Mouse (Mus musculus): ENCODE measurements around the gene Ibsp. TPM values are rescaled to one million over a fixed set of nuclear protein-coding genes. Genes with fewer than 3 reads are reported as not detected.

The Ibsp gene
- polyA plus RNA-seq, 1 experiment from 2014 or later = not detected

DNA sequence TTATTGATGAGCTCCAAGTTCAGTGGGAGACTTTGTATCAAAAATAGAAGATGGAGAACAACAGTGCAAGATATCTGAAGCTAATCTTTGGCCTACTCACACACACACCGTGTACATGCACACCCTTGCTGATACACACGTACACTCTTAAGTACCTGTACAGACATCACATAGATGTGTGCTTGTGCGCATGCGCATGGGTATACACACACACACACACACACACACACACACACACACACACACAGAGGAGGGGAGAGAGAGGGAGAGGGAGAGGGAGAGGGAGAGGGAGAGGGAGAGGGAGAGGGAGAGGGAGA is 41.5 kb downstream of the Ibsp start:
- Histone ChIP-seq H3K27ac (replicated peaks) (no peak overlapping the region), H3K9ac (no peak overlapping the region), H3K4me2 (no peak overlapping the region), H3K36me3 (replicated peaks) (no peaks in the 10 kb centered on the region), H3K27me3 (no peaks in the 10 kb centered on the region), H3K9me3 (replicated peaks) (no peaks in the 10 kb centered on the region), H3K4me3 (replicated peaks) (no peak overlapping the region), H3K4me1 (replicated peaks) (no peaks in the 10 kb centered on the region)
- no peak for ATAC-seq (ENCODE audit: insufficient read depth)
- 76% methylated on average over 4 of the region's 4 CpGs for WGBS (ENCODE audit: insufficient replicate concordance)

DNA sequence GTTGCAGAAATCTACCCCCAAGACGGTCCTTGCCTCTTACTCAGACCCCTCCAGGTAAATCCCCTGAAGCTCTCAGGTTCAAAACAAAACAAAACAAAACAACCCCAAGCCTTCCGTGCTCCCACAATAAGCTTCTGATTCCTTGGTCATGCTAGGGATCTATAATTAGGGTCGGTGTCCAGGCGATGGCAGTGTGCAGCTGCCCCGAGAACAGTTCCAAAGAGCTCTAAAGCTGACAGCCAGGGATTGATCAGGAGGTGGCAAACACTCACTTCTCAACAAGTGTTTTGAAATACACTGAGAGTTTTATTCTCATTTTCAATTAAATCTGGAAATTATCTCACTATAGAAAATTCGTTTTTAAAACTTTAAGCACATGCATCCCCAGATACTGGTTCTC is 43.9 kb downstream of the Ibsp start:
- no peaks in the 10 kb centered on the region for H3K27me3 ChIP-seq
- H3K9ac ChIP-seq = no peak overlapping the region
- H3K36me3 ChIP-seq (replicated peaks) = no peaks in the 10 kb centered on the region
- no peaks in the 10 kb centered on the region for H3K4me1 ChIP-seq (replicated peaks)
- WGBS (ENCODE audit: insufficient replicate concordance) = 40% methylated on average over 6 of the region's 6 CpGs
- H3K9me3 ChIP-seq (replicated peaks) = no peaks in the 10 kb centered on the region
- ATAC-seq (ENCODE audit: insufficient read depth) = no peak
- H3K27ac ChIP-seq (replicated peaks) = no peak overlapping the region
- no peak overlapping the region for H3K4me3 ChIP-seq (replicated peaks)
- no peak overlapping the region for H3K4me2 ChIP-seq

DNA sequence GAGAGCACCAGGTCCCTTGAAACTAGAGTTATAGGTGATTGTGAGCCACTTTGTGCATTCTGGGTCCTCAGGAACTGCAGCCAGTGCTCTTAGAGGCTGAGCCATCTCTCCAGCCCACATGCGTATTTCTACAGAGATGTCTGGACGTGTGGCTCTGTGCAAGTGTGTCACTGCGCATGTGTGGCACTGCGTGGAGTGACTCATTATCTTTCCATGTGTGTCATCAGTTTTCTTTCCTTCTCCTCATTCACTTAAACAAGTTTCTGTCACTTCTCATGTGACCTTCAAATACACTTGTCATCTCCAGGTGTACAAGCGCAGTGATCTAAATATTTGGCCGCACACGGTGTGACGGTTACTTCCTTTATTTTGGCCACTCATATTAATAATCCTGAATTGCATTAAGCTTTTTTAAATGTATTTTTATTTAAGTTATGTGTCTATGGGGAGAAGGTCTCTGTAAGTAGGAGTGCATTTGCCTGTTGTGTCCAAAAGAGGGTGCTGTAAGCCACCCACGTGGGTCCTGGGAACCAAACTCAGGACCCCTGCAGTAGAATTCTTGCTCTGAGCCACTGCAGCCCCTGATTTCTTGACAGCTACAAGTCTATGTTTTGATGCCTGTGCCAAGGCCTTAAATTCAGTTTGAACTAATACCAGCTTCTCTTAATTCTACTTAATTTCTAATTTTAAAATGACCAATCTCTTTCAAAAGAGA is 45.7 kb downstream of the Ibsp start:
- Histone ChIP-seq H3K4me2 (no peak overlapping the region), H3K36me3 (replicated peaks) (no peaks in the 10 kb centered on the region), H3K9me3 (replicated peaks) (no peaks in the 10 kb centered on the region), H3K4me1 (replicated peaks) (no peaks in the 10 kb centered on the region), H3K9ac (no peak overlapping the region), H3K4me3 (replicated peaks) (no peak overlapping the region), H3K27ac (replicated peaks) (no peak overlapping the region), H3K27me3 (no peaks in the 10 kb centered on the region)
- WGBS (ENCODE audit: insufficient replicate concordance) = 57% methylated on average over 9 of the region's 9 CpGs
- no peak for ATAC-seq (ENCODE audit: insufficient read depth)

DNA sequence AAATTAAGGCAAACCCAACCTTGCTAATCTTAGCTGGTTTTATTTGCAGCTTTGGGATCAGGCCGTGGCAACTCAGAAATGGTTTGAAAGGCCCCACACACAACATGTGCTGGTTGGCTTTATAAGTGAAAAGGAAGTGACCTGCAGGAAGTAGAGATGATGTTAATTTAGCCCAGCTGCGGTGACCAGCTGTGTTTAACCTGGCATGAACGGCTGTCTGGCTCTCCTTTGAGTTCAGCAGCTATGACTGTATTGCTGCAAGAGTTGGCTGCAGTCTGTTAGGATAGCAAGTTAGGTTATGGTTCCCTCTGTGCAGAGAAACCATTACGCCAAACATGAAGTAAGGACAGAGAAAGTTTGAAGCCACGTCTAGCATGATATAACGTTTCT is 46.3 kb downstream of the Ibsp start:
- ATAC-seq (ENCODE audit: insufficient read depth) = no peak
- Histone ChIP-seq H3K4me2 (no peak overlapping the region), H3K36me3 (replicated peaks) (no peaks in the 10 kb centered on the region), H3K4me1 (replicated peaks) (no peaks in the 10 kb centered on the region), H3K27me3 (no peaks in the 10 kb centered on the region), H3K4me3 (replicated peaks) (no peak overlapping the region), H3K9me3 (replicated peaks) (no peaks in the 10 kb centered on the region), H3K27ac (replicated peaks) (no peak overlapping the region), H3K9ac (no peak overlapping the region)
- WGBS (ENCODE audit: insufficient replicate concordance) = 53% methylated on average over 6 of the region's 6 CpGs

DNA sequence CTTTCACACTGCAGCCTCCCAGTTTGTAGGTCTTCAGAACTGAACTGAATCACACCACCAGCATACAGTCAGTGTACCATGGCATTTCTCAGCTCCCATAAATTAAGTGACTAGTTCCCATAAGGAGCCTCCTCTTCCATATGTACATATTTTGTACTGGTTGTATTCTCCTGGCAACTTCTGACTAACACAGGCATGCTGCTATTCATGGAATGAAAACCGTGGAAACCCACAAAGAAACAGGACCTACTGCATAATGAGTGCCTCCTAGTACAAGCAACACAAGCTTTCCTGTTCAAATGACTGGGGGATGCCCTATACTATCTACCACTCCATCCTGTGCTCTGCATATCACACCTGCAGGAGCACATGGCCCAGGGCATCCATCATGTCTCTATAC is 52.1 kb downstream of the Ibsp start:
- no peak overlapping the region for H3K9ac ChIP-seq
- no peaks in the 10 kb centered on the region for H3K36me3 ChIP-seq (replicated peaks)
- no peak overlapping the region for H3K27ac ChIP-seq (replicated peaks)
- no peak overlapping the region for H3K4me3 ChIP-seq (replicated peaks)
- no peak for ATAC-seq (ENCODE audit: insufficient read depth)
- no peak overlapping the region for H3K4me2 ChIP-seq
- no peaks in the 10 kb centered on the region for H3K27me3 ChIP-seq
- WGBS (ENCODE audit: insufficient replicate concordance) = 51% methylated on average over 1 of the region's 1 CpGs
- no peaks in the 10 kb centered on the region for H3K4me1 ChIP-seq (replicated peaks)
- H3K9me3 ChIP-seq (replicated peaks) = no peaks in the 10 kb centered on the region

DNA sequence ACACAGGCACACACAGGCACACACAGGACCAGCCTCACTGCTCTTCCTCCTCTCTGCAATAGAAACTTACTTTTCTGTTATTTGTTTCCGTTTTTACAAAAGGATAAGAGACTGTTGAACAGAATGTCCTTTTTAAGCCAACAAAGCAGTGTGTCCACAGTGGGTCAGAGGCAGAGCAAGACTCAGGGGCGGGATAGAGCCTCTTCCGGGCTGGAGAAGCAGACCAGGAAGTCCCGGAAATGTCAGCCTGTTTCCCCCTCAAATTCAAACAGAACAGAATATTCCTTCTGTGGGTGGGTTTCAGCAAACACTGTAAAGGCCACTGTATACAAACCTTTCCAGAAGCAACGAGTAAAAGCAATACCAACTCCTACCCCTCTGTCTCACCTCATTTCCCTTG is 52.9 kb downstream of the Ibsp start:
- Histone ChIP-seq H3K4me1 (replicated peaks) (no peaks in the 10 kb centered on the region), H3K4me2 (no peak overlapping the region), H3K4me3 (replicated peaks) (no peak overlapping the region), H3K9ac (no peak overlapping the region), H3K9me3 (replicated peaks) (no peaks in the 10 kb centered on the region), H3K27ac (replicated peaks) (no peak overlapping the region), H3K36me3 (replicated peaks) (no peaks in the 10 kb centered on the region), H3K27me3 (no peaks in the 10 kb centered on the region)
- 30% methylated on average over 5 of the region's 5 CpGs for WGBS (ENCODE audit: insufficient replicate concordance)
- ATAC-seq (ENCODE audit: insufficient read depth) = no peak

DNA sequence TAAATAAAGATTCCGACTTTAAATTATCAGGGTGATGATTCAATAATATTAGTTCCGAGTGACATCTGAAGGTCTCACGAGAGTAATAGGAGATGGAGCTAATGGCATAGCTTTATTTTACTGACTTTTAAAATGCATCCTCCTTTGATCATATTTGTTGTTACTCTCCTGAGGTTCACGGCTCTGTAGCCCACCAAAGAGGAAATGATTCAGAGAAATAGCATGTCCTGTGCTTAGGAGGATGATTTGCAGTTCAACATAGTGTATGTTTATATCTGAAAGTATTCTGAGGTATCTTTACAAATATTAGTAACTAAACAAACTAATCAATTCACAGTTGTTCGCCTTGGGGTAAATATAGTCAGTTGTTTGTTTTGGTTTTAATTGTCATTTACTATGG is 58.6 kb downstream of the Ibsp start:
- Histone ChIP-seq H3K27me3 (no peaks in the 10 kb centered on the region), H3K9me3 (replicated peaks) (no peaks in the 10 kb centered on the region), H3K4me1 (replicated peaks) (no peaks in the 10 kb centered on the region), H3K9ac (no peak overlapping the region), H3K36me3 (replicated peaks) (no peaks in the 10 kb centered on the region), H3K4me3 (replicated peaks) (no peak overlapping the region), H3K4me2 (no peak overlapping the region), H3K27ac (replicated peaks) (no peak overlapping the region)
- ATAC-seq (ENCODE audit: insufficient read depth) = no peak
- WGBS (ENCODE audit: insufficient replicate concordance) = 45% methylated on average over 5 of the region's 5 CpGs

DNA sequence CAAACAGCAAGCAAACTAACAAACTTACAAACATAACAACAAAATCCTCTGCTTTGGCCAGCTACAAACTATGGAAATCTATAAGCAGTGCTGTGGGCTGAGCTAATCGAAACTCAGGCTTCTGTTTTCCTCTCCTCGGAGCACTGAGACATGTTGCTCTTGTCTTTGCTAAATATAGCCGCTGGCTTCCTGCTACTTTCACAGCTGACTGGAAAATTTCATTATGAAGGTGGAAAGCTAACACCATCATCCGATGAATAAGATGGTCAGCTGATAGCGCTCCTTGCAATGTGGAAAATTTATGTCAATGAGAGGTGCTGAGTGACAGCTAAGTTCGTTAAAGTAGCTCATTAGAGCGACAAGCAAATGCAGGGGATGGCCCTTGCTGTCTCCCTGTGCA is 59.6 kb downstream of the Ibsp start:
- H3K9me3 ChIP-seq (replicated peaks) = no peaks in the 10 kb centered on the region
- no peaks in the 10 kb centered on the region for H3K27me3 ChIP-seq
- ATAC-seq (ENCODE audit: insufficient read depth) = no peak
- H3K4me3 ChIP-seq (replicated peaks) = no peak overlapping the region
- 43% methylated on average over 7 of the region's 7 CpGs for WGBS (ENCODE audit: insufficient replicate concordance)
- H3K9ac ChIP-seq = no peak overlapping the region
- no peaks in the 10 kb centered on the region for H3K36me3 ChIP-seq (replicated peaks)
- no peak overlapping the region for H3K4me2 ChIP-seq
- no peak overlapping the region for H3K27ac ChIP-seq (replicated peaks)
- no peaks in the 10 kb centered on the region for H3K4me1 ChIP-seq (replicated peaks)

DNA sequence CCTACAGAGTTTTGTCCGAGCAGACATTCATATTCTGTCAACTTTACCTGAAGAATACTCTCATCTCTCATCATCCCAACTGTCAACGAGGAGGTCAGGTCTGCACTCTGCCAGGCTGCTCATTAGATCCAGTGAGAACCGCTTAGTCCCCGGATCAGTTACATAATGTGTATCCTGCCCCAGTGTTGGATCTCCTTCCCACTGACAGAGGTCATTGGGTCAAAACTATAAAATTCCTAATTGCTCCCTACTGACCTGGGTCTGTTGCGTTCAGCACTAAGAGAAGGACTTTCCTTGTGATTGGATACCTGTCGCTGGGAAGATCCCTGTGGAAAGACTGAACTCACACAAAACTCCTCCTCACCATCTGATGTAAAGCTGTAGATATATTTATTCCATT is 60.3 kb downstream of the Ibsp start:
- Histone ChIP-seq H3K9ac (no peak overlapping the region), H3K4me1 (replicated peaks) (no peaks in the 10 kb centered on the region), H3K4me2 (no peak overlapping the region), H3K27me3 (no peaks in the 10 kb centered on the region), H3K36me3 (replicated peaks) (no peaks in the 10 kb centered on the region), H3K4me3 (replicated peaks) (no peak overlapping the region), H3K27ac (replicated peaks) (no peak overlapping the region), H3K9me3 (replicated peaks) (no peaks in the 10 kb centered on the region)
- ATAC-seq (ENCODE audit: insufficient read depth) = no peak
- whole genome bisulfite sequencing (ENCODE audit: insufficient replicate concordance) = 49% methylated on average over 6 of the region's 6 CpGs

Small RNA genes within 50 kb of the gene (microRNA-seq; reads per million reads assigned to microRNA genes)
- gene Gm23616 = not detected

Other genes starting within 250 kb of the Ibsp start
- gene Gm17660, start 221.6 kb upstream of the Ibsp start, polyA plus RNA-seq (2015; fragmentation: Nextera tagmentation; extraction: Ambion mirVana) = not detected in 2 replicates
- 2.9 and 3.2 TPM in 2 replicates for gene Sparcl1, start 185.4 kb upstream of the Ibsp start, polyA plus RNA-seq (2015; fragmentation: Nextera tagmentation; extraction: Ambion mirVana)
- not detected in 2 replicates for gene Dspp, start 128.5 kb upstream of the Ibsp start, polyA plus RNA-seq (2015; fragmentation: Nextera tagmentation; extraction: Ambion mirVana)
- not detected in 2 replicates for gene Dmp1, start 96.6 kb upstream of the Ibsp start, polyA plus RNA-seq (2015; fragmentation: Nextera tagmentation; extraction: Ambion mirVana)
- gene Mepe, start 26.2 kb downstream of the Ibsp start, polyA plus RNA-seq (2015; fragmentation: Nextera tagmentation; extraction: Ambion mirVana) = not detected in 2 replicates
- gene Spp1, start 135.9 kb downstream of the Ibsp start, polyA plus RNA-seq (2015; fragmentation: Nextera tagmentation; extraction: Ambion mirVana) = 7.3 and 18.7 TPM in 2 replicates
- 0.92 and 1.2 TPM in 2 replicates for gene Pkd2, start 160.3 kb downstream of the Ibsp start, polyA plus RNA-seq (2015; fragmentation: Nextera tagmentation; extraction: Ambion mirVana)
- 2.0 and 2.5 TPM in 2 replicates for gene BC005561, start 209.2 kb downstream of the Ibsp start, polyA plus RNA-seq (2015; fragmentation: Nextera tagmentation; extraction: Ambion mirVana)